Mouse (Mus musculus): Measurements from ENCODE around the gene Nhs. TPM values are rescaled to one million over a fixed set of nuclear protein-coding genes. Genes with fewer than 3 reads are reported as not detected.

Gene Nhs
- polyA plus RNA-seq, 1 experiment = 1.8 TPM

GRCm38 (mm10) chrX:161977236-161977841, 182.2 kb downstream of the Nhs start:
- no peak for DNase-seq
- Histone ChIP-seq H3K27ac (ENCODE audit: insufficient read depth, low read length) (no peak overlapping the region), H3K4me1 (ENCODE audit: control insufficient read depth, insufficient read depth, low read length) (no peaks in the 10 kb centered on the region), H3K27me3 (ENCODE audit: control insufficient read depth, insufficient read depth, low read length) (no peaks in the 10 kb centered on the region), H3K4me3 (replicated peaks; ENCODE audit: insufficient read depth, low read depth, low read length) (no peak overlapping the region)
- TF ChIP-seq POLR2A (IDR thresholded peaks at IDR 0.05; ENCODE audit: borderline replicate concordance, insufficient read depth, low read length) (no peak), CTCF (IDR thresholded peaks at IDR 0.05; ENCODE audit: borderline replicate concordance, insufficient read depth, low read depth, low read length) (no peak)
- 58% methylated on average over 4 of the region's 4 CpGs for WGBS

- Histone ChIP-seq H3K27me3 (ENCODE audit: control insufficient read depth, insufficient read depth, low read length) (no peaks in the 10 kb centered on the region), H3K4me1 (ENCODE audit: control insufficient read depth, insufficient read depth, low read length) (no peaks in the 10 kb centered on the region), H3K27ac (ENCODE audit: insufficient read depth, low read length) (no peak overlapping the region), H3K4me3 (replicated peaks; ENCODE audit: insufficient read depth, low read depth, low read length) (no peak overlapping the region)
- no peak for DNase-seq
- TF ChIP-seq CTCF (IDR thresholded peaks at IDR 0.05; ENCODE audit: borderline replicate concordance, insufficient read depth, low read depth, low read length) = no peak
- no peak for TF ChIP-seq POLR2A (IDR thresholded peaks at IDR 0.05; ENCODE audit: borderline replicate concordance, insufficient read depth, low read length)
- WGBS = 75% methylated on average over 2 of the region's 2 CpGs
Observed at GRCm38 (mm10) chrX:161976376-161976775, 183.2 kb downstream of the Nhs start.

GRCm38 (mm10) chrX:161973572-161973971, 186.0 kb downstream of the Nhs start:
- WGBS = 76% methylated on average over 3 of the region's 3 CpGs
- Histone ChIP-seq H3K4me1 (ENCODE audit: control insufficient read depth, insufficient read depth, low read length) (no peaks in the 10 kb centered on the region), H3K4me3 (replicated peaks; ENCODE audit: insufficient read depth, low read depth, low read length) (no peak overlapping the region), H3K27me3 (ENCODE audit: control insufficient read depth, insufficient read depth, low read length) (no peaks in the 10 kb centered on the region), H3K27ac (ENCODE audit: insufficient read depth, low read length) (no peak overlapping the region)
- TF ChIP-seq POLR2A (IDR thresholded peaks at IDR 0.05; ENCODE audit: borderline replicate concordance, insufficient read depth, low read length) (no peak), CTCF (IDR thresholded peaks at IDR 0.05; ENCODE audit: borderline replicate concordance, insufficient read depth, low read depth, low read length) (no peak)
- DNase-seq = no peak

- H3K27me3 ChIP-seq (ENCODE audit: control insufficient read depth, insufficient read depth, low read length) = no peaks in the 10 kb centered on the region
- H3K4me1 ChIP-seq (ENCODE audit: control insufficient read depth, insufficient read depth, low read length) = no peaks in the 10 kb centered on the region
- TF ChIP-seq CTCF (IDR thresholded peaks at IDR 0.05; ENCODE audit: borderline replicate concordance, insufficient read depth, low read depth, low read length) (no peak), POLR2A (IDR thresholded peaks at IDR 0.05; ENCODE audit: borderline replicate concordance, insufficient read depth, low read length) (no peak)
- no peak overlapping the region for H3K27ac ChIP-seq (ENCODE audit: insufficient read depth, low read length)
- no peak for DNase-seq
- no peak overlapping the region for H3K4me3 ChIP-seq (replicated peaks; ENCODE audit: insufficient read depth, low read depth, low read length)
Observed at GRCm38 (mm10) chrX:161972723-161973122, 186.8 kb downstream of the Nhs start.

- H3K27me3 ChIP-seq (ENCODE audit: control insufficient read depth, insufficient read depth, low read length) = no peaks in the 10 kb centered on the region
- WGBS = 91% methylated on average over 3 of the region's 3 CpGs
- no peaks in the 10 kb centered on the region for H3K4me1 ChIP-seq (ENCODE audit: control insufficient read depth, insufficient read depth, low read length)
- TF ChIP-seq CTCF (IDR thresholded peaks at IDR 0.05; ENCODE audit: borderline replicate concordance, insufficient read depth, low read depth, low read length) (no peak), POLR2A (IDR thresholded peaks at IDR 0.05; ENCODE audit: borderline replicate concordance, insufficient read depth, low read length) (no peak)
- no peak overlapping the region for H3K4me3 ChIP-seq (replicated peaks; ENCODE audit: insufficient read depth, low read depth, low read length)
- DNase-seq = no peak
- H3K27ac ChIP-seq (ENCODE audit: insufficient read depth, low read length) = no peak overlapping the region
Observed at GRCm38 (mm10) chrX:161971961-161972502, 187.5 kb downstream of the Nhs start.

GRCm38 (mm10) chrX:161971131-161971530, 188.4 kb downstream of the Nhs start:
- no peaks in the 10 kb centered on the region for H3K4me1 ChIP-seq (ENCODE audit: control insufficient read depth, insufficient read depth, low read length)
- H3K27ac ChIP-seq (ENCODE audit: insufficient read depth, low read length) = no peak overlapping the region
- TF ChIP-seq CTCF (IDR thresholded peaks at IDR 0.05; ENCODE audit: borderline replicate concordance, insufficient read depth, low read depth, low read length) (no peak), POLR2A (IDR thresholded peaks at IDR 0.05; ENCODE audit: borderline replicate concordance, insufficient read depth, low read length) (no peak)
- 85% methylated on average over 1 of the region's 1 CpGs for WGBS
- no peak overlapping the region for H3K4me3 ChIP-seq (replicated peaks; ENCODE audit: insufficient read depth, low read depth, low read length)
- DNase-seq = no peak
- H3K27me3 ChIP-seq (ENCODE audit: control insufficient read depth, insufficient read depth, low read length) = no peaks in the 10 kb centered on the region

- H3K4me1 ChIP-seq (ENCODE audit: control insufficient read depth, insufficient read depth, low read length) = no peaks in the 10 kb centered on the region
- peak in 1 of 2 experiments; percentile 8 for DNase-seq
- no peak overlapping the region for H3K27ac ChIP-seq (ENCODE audit: insufficient read depth, low read length)
- no peaks in the 10 kb centered on the region for H3K27me3 ChIP-seq (ENCODE audit: control insufficient read depth, insufficient read depth, low read length)
- 32% methylated on average over 4 of the region's 4 CpGs for WGBS
- TF ChIP-seq POLR2A (IDR thresholded peaks at IDR 0.05; ENCODE audit: borderline replicate concordance, insufficient read depth, low read length) = no peak
- TF ChIP-seq CTCF (IDR thresholded peaks at IDR 0.05; ENCODE audit: borderline replicate concordance, insufficient read depth, low read depth, low read length) = peak; percentile 46; the same call in 1 of the 2 replicates
- no peak overlapping the region for H3K4me3 ChIP-seq (replicated peaks; ENCODE audit: insufficient read depth, low read depth, low read length)
Observed at GRCm38 (mm10) chrX:161967692-161968091, 191.8 kb downstream of the Nhs start.

- no peaks in the 10 kb centered on the region for H3K27me3 ChIP-seq (ENCODE audit: control insufficient read depth, insufficient read depth, low read length)
- H3K4me3 ChIP-seq (replicated peaks; ENCODE audit: insufficient read depth, low read depth, low read length) = no peak overlapping the region
- no peak for TF ChIP-seq POLR2A (IDR thresholded peaks at IDR 0.05; ENCODE audit: borderline replicate concordance, insufficient read depth, low read length)
- no peak for TF ChIP-seq CTCF (IDR thresholded peaks at IDR 0.05; ENCODE audit: borderline replicate concordance, insufficient read depth, low read depth, low read length)
- no peak for DNase-seq
- H3K27ac ChIP-seq (ENCODE audit: insufficient read depth, low read length) = no peak overlapping the region
- peaks cover 7% of the 10 kb centered on the region; the same call in 1 of the 2 replicates for H3K4me1 ChIP-seq (ENCODE audit: control insufficient read depth, insufficient read depth, low read length)
Observed at GRCm38 (mm10) chrX:161963372-161963771, 196.2 kb downstream of the Nhs start.

Measured in cerebellum, adult 2 months (tissue).